Mouse (Mus musculus) liver, embryonic 14.5 days (tissue): Measurements from ENCODE around the gene Mast1.

ENCODE experiments used
- CTCF ChIP-seq: IDR thresholded peaks from 2 replicates; pipeline ENCODE4 v1.5.1; 2016; ENCODE audit warnings: antibody characterized with exemption, low read depth, control low read depth
- EP300 ChIP-seq: IDR thresholded peaks from 2 replicates; pipeline ENCODE4 v1.6.1; 2016; ENCODE audit warnings: antibody characterized with exemption, low read depth

DNA sequence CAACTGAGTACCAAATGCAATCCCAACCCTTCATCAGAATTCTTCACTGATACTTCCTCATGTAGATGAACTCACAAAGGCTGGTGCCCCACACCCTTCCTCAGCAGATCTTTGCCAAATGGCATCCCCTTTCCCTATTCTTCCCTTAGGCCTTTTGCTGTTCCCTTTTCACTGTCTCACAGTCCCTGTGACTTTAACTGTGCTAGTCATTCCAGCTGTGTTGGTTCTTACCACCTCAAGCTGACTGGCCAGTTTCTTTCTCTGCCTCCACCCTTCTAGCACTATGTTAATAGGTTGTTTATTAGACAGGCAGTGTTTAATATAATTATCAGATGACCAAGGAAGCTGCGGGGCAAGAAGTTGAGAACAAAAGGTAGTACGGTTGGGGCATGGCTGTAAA, 31.5 kb upstream of the Mast1 start:
- TF ChIP-seq EP300, result no peak
- TF ChIP-seq CTCF, result no peak
